Comparison of ENCODE assay signal across 9 mouse cellular contexts in genomic region chr16:15052389-15052923, GRCm38 (mm10).
DNase-seq lines count a peak whose midpoint lies in the region; ATAC-seq and TF ChIP-seq lines count a peak whose summit lies in the region.
"Had no signal": no experiment of that assay in that cellular context is flagged by ENCODE, and none has a peak within 500 bp of the region (broad histone marks: within the 10 kb centered on the region; RNA-seq: fewer than 3 reads in every experiment).

No protein-coding gene starts in this region.

- 20% methylated on average over 7 of the region's 7 CpGs for WGBS in intestine, embryonic 14.5 days
- WGBS in intestine, postnatal 0 days = 30% methylated on average over 7 of the region's 7 CpGs
- WGBS in embryonic facial prominence, embryonic 10.5 days = 8% methylated on average over 7 of the region's 7 CpGs
- 20% methylated on average over 7 of the region's 7 CpGs for WGBS in heart, postnatal 0 days
- 20% methylated on average over 7 of the region's 7 CpGs for WGBS in midbrain, embryonic 13.5 days

- no peaks in the 10 kb centered on the region for H3K36me3 ChIP-seq in intestine, embryonic 14.5 days (ENCODE audit: control insufficient read depth, insufficient read depth, low read length)
- H3K36me3 ChIP-seq in intestine, postnatal 0 days (ENCODE audit: control insufficient read depth, insufficient read depth) = no peaks in the 10 kb centered on the region
- H3K36me3 ChIP-seq in embryonic facial prominence, embryonic 10.5 days (replicated peaks) = no peaks in the 10 kb centered on the region
- no peaks in the 10 kb centered on the region for H3K36me3 ChIP-seq in heart, postnatal 0 days (replicated peaks; ENCODE audit: control insufficient read depth, insufficient read depth, low read length)
- H3K36me3 ChIP-seq in midbrain, embryonic 13.5 days = no peaks in the 10 kb centered on the region

- no peak overlapping the region for H3K4me3 ChIP-seq in intestine, embryonic 14.5 days (ENCODE audit: low read depth, low read length)
- H3K4me3 ChIP-seq in intestine, postnatal 0 days (ENCODE audit: low read depth, low read length) = no peak overlapping the region
- H3K4me3 ChIP-seq in embryonic facial prominence, embryonic 10.5 days = peak overlapping the region; percentile 34
- H3K4me3 ChIP-seq in heart, postnatal 0 days (ENCODE audit: low read depth, low read length) = peak overlapping the region; percentile 24; the same call in 1 of the 2 replicates
- H3K4me3 ChIP-seq in midbrain, embryonic 13.5 days (replicated peaks) = no peak overlapping the region

- peaks cover 22% of the 10 kb centered on the region for H3K4me1 ChIP-seq in intestine, embryonic 14.5 days (replicated peaks; ENCODE audit: control insufficient read depth, insufficient read depth, low read length)
- no peaks in the 10 kb centered on the region for H3K4me1 ChIP-seq in intestine, postnatal 0 days (replicated peaks; ENCODE audit: control insufficient read depth, insufficient read depth, low read length)
- peaks cover 50% of the 10 kb centered on the region for H3K4me1 ChIP-seq in embryonic facial prominence, embryonic 10.5 days
- H3K4me1 ChIP-seq in heart, postnatal 0 days (ENCODE audit: control insufficient read depth, insufficient read depth) = peaks cover 23% of the 10 kb centered on the region
- H3K4me1 ChIP-seq in midbrain, embryonic 13.5 days (replicated peaks) = peaks cover 26% of the 10 kb centered on the region

- TF ChIP-seq EP300 in heart, postnatal 0 days (IDR thresholded peaks at IDR 0.05; ENCODE audit: low read depth) = no peak

- no peaks in the 10 kb centered on the region for H3K9me3 ChIP-seq in intestine, embryonic 14.5 days (ENCODE audit: control insufficient read depth, low read length)
- H3K9me3 ChIP-seq in intestine, postnatal 0 days (ENCODE audit: control insufficient read depth) = no peaks in the 10 kb centered on the region
- H3K9me3 ChIP-seq in embryonic facial prominence, embryonic 10.5 days = no peaks in the 10 kb centered on the region
- no peaks in the 10 kb centered on the region for H3K9me3 ChIP-seq in heart, postnatal 0 days (replicated peaks; ENCODE audit: control insufficient read depth, low read length)
- H3K9me3 ChIP-seq in midbrain, embryonic 13.5 days = no peaks in the 10 kb centered on the region

- ATAC-seq in intestine, embryonic 14.5 days (replicated peaks; ENCODE audit: low FRiP score, low TSS enrichment, low read depth) = peak; percentile 53; the same call in 1 of the 2 replicates
- ATAC-seq in intestine, postnatal 0 days = no peak
- no peak for ATAC-seq in heart, postnatal 0 days (ENCODE audit: insufficient read depth, low read depth)
- ATAC-seq in midbrain, embryonic 13.5 days = peak; percentile 49; the same call in 1 of the 2 replicates
- no peak for ATAC-seq in monocyte, adult 5-6 weeks (replicated peaks; ENCODE audit: insufficient number of reproducible peaks, low FRiP score, low TSS enrichment, poor library complexity, severe bottlenecking)
- ATAC-seq: Patski had no signal

- peak; percentile 57 for DNase-seq in intestine, embryonic 14.5 days (ENCODE audit: low spot score)
- no peak for DNase-seq in embryonic facial prominence, embryonic 10.5 days (ENCODE audit: low spot score)
- DNase-seq in heart, postnatal 0 days (ENCODE audit: low spot score) = no peak
- no peak for DNase-seq in right cerebral cortex, adult 18-20 months
- DNase-seq in right cerebral cortex, postnatal 10 days (ENCODE audit: low spot score in 2 of 2) = no peak

- H3K27me3 ChIP-seq in intestine, embryonic 14.5 days (replicated peaks; ENCODE audit: control insufficient read depth, insufficient read depth, low read length) = no peaks in the 10 kb centered on the region
- no peaks in the 10 kb centered on the region for H3K27me3 ChIP-seq in intestine, postnatal 0 days (replicated peaks; ENCODE audit: control insufficient read depth, insufficient read depth, low read length)
- H3K27me3 ChIP-seq in embryonic facial prominence, embryonic 10.5 days (replicated peaks; ENCODE audit: low read depth, poor library complexity, severe bottlenecking) = no peaks in the 10 kb centered on the region
- no peaks in the 10 kb centered on the region for H3K27me3 ChIP-seq in heart, postnatal 0 days (ENCODE audit: control insufficient read depth, insufficient read depth, low read length)
- no peaks in the 10 kb centered on the region for H3K27me3 ChIP-seq in midbrain, embryonic 13.5 days
- H3K27me3 ChIP-seq: Patski had no signal

- H3K27ac ChIP-seq in intestine, embryonic 14.5 days (ENCODE audit: low read depth) = peak overlapping the region; percentile 12; the same call in 1 of the 2 replicates
- no peak overlapping the region for H3K27ac ChIP-seq in intestine, postnatal 0 days (ENCODE audit: low read depth, low read length)
- H3K27ac ChIP-seq in embryonic facial prominence, embryonic 10.5 days (replicated peaks) = peak overlapping the region; percentile 82
- H3K27ac ChIP-seq in heart, postnatal 0 days (ENCODE audit: low read depth) = peak overlapping the region; percentile 64; the same call in 1 of the 2 replicates
- H3K27ac ChIP-seq in midbrain, embryonic 13.5 days = no peak overlapping the region

- H3K4me2 ChIP-seq in intestine, embryonic 14.5 days (ENCODE audit: low read length) = peak overlapping the region; percentile 35
- H3K4me2 ChIP-seq in intestine, postnatal 0 days (replicated peaks; ENCODE audit: low read depth) = no peak overlapping the region
- peak overlapping the region; percentile 53 for H3K4me2 ChIP-seq in heart, postnatal 0 days (ENCODE audit: low read depth, low read length)
- H3K4me2 ChIP-seq in midbrain, embryonic 13.5 days (replicated peaks) = peak overlapping the region; percentile 34

- TF ChIP-seq CTCF in intestine, postnatal 0 days (IDR thresholded peaks at IDR 0.05; ENCODE audit: low read depth) = no peak
- no peak for TF ChIP-seq CTCF in heart, postnatal 0 days (IDR thresholded peaks at IDR 0.05; ENCODE audit: low read depth)

- no peak overlapping the region for H3K9ac ChIP-seq in intestine, embryonic 14.5 days (ENCODE audit: low read length)
- no peak overlapping the region for H3K9ac ChIP-seq in intestine, postnatal 0 days (ENCODE audit: low read depth, low read length)
- no peak overlapping the region for H3K9ac ChIP-seq in heart, postnatal 0 days (replicated peaks; ENCODE audit: low read depth, low read length)
- no peak overlapping the region for H3K9ac ChIP-seq in midbrain, embryonic 13.5 days (replicated peaks)

Comparison
In these comparisons a context has a peak if more than half of its experiments do, and no peak if none do; other contexts are left out.
1. ATAC-seq: peak in intestine, embryonic 14.5 days (single experiment) and midbrain, embryonic 13.5 days (single experiment); none in intestine, postnatal 0 days (single experiment), heart, postnatal 0 days (single experiment) and monocyte, adult 5-6 weeks (single experiment).
2. H3K27ac ChIP-seq: peak in intestine, embryonic 14.5 days (single experiment), embryonic facial prominence, embryonic 10.5 days (single experiment) and heart, postnatal 0 days (single experiment); none in intestine, postnatal 0 days (single experiment) and midbrain, embryonic 13.5 days (single experiment).
3. H3K4me3 ChIP-seq: peak in embryonic facial prominence, embryonic 10.5 days (single experiment) and heart, postnatal 0 days (single experiment); none in intestine, embryonic 14.5 days (single experiment), intestine, postnatal 0 days (single experiment) and midbrain, embryonic 13.5 days (single experiment).